Mouse (Mus musculus) brain, embryonic 14.5 days (tissue): ENCODE results near the gene Bola3.

Source experiments
- CTCF ChIP-seq: fragments of 200-500 bp; IDR thresholded peaks from 2 replicates; pipeline ENCODE4 v1.5.1; 2012; ENCODE audit warnings: inconsistent platforms, mild to moderate bottlenecking, moderate library complexity, borderline replicate concordance; ENCODE audit not compliant: insufficient read depth, insufficient read length; ENCODE audit errors: extremely low read depth
- POLR2A ChIP-seq: fragments of 200-500 bp; IDR thresholded peaks from 2 replicates; pipeline ENCODE4 v1.6.1; 2012; ENCODE audit warnings: mild to moderate bottlenecking, inconsistent platforms, borderline replicate concordance; ENCODE audit not compliant: poor library complexity, insufficient read depth, insufficient read length, severe bottlenecking; ENCODE audit errors: extremely low read depth

- TF ChIP-seq CTCF (no peak), POLR2A (no peak)
These were observed 54.5 kb downstream of the Bola3 start for GRCm38 (mm10) chr6:83403481-83403880.
